Mouse (Mus musculus) E14TG2a.4 (cell line): ENCODE measurements around the gene Kif1c.

ENCODE experiments used
- H3K27me3 ChIP-seq: 2 replicates; pipeline ENCODE4 v1.6.1; 2014; ENCODE audit warnings: low read length, control low read depth; ENCODE audit not compliant: insufficient read depth
- H3K36me3 ChIP-seq: 2 replicates; pipeline ENCODE4 v1.6.1; 2014; ENCODE audit warnings: low read length, control low read depth; ENCODE audit not compliant: insufficient read depth
- H3K4me1 ChIP-seq: replicated peaks from 2 replicates; pipeline ENCODE4 v1.6.1; 2014; ENCODE audit warnings: low read depth, low read length, control low read depth
- H3K4me3 ChIP-seq: replicated peaks from 2 replicates; pipeline ENCODE4 v1.5.1; 2014; ENCODE audit warnings: mild to moderate bottlenecking, low read length
- H3K9me3 ChIP-seq: 2 replicates; pipeline ENCODE4 v1.6.1; 2014; ENCODE audit warnings: low read length, control low read depth
- CTCF ChIP-seq: conservative IDR thresholded peaks from 2 replicates; pipeline ENCODE4 v1.5.1; 2014; ENCODE audit warnings: low read length
- NANOG ChIP-seq: IDR thresholded peaks from 2 replicates; pipeline ENCODE4 v1.6.1; 2014; ENCODE audit warnings: borderline replicate concordance, low read length, mixed read lengths
- POU5F1 ChIP-seq: IDR thresholded peaks from 2 replicates; pipeline ENCODE4 v1.6.1; 2014; ENCODE audit warnings: low read length, borderline replicate concordance

Gene Kif1c

DNA sequence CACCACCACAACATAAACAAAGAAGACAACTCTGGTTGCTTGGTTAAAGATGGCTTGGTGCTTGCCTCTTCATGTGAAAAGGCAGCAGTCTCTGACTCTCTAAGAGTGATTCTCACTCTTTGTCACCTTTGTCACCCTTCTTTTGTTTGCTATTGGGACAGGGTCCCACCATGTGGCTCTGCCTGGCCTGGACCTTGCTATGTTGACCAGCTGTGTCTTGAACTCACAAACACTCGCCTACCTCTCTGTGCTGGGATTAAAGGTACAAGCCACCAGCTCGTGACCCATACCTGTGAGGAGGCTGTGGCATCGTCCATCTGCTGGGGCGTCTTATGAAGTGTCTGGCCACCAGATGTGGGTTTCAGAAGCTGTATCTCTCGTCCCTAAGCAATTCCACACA is 32.9 kb downstream of the Kif1c start:
- no peak for TF ChIP-seq POU5F1
- no peak for TF ChIP-seq NANOG
- no peak for TF ChIP-seq CTCF
- Histone ChIP-seq H3K9me3 (no peaks in the 10 kb centered on the region), H3K4me3 (no peak overlapping the region), H3K27me3 (peaks cover 3% of the 10 kb centered on the region; the same call in 1 of the 2 replicates), H3K4me1 (peaks cover 3% of the 10 kb centered on the region; the same call in 1 of the 2 replicates), H3K36me3 (peaks cover 4% of the 10 kb centered on the region; the same call in 1 of the 2 replicates)

DNA sequence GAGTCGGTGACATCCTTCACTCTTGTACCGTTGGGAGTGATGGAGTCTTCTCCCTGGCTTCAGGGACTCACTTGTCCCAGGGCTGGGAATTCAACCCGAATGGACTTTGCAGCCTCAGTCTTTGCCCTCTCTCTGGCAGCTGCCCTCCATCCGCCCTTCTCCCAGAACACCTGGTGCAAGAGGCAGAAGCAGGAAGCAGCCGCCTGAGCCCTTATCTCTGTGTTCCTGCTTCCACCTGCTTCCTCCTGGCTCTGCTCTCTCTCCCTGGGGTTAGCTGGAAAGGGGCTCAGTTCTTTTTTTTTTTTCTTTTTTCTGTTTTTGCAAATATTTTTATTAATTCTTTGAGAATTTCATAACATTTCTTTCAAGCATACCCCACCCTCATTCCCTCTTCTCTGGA is 37.4 kb downstream of the Kif1c start:
- no peaks in the 10 kb centered on the region for H3K9me3 ChIP-seq
- peaks cover 10% of the 10 kb centered on the region; the same call in 1 of the 2 replicates for H3K27me3 ChIP-seq
- peaks cover 6% of the 10 kb centered on the region; the same call in 1 of the 2 replicates for H3K4me1 ChIP-seq
- no peaks in the 10 kb centered on the region for H3K36me3 ChIP-seq
- H3K4me3 ChIP-seq = no peak overlapping the region
- TF ChIP-seq CTCF (no peak), NANOG (no peak), POU5F1 (no peak)

DNA sequence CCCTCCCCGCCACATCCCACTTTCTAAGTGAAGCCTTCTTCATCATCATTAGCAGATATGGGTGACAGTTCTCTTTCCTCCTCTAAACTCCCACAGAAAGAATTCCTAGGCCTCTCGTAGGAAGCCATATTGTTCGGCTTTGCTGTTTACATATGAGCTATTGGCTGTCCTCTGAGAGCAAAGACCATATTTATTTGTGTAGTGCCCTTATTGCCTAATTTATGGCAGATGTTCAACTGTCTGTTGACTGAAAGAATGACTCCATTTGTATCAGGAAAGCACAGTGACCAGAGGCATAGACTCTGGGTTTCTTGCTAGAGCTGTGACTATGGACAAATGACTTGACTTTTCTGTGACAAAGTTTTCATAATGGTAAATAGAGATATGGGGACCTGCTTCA is 41.3 kb downstream of the Kif1c start:
- Histone ChIP-seq H3K4me1 (peaks cover 18% of the 10 kb centered on the region), H3K4me3 (no peak overlapping the region), H3K27me3 (peaks cover 7% of the 10 kb centered on the region; the same call in 1 of the 2 replicates), H3K9me3 (no peaks in the 10 kb centered on the region), H3K36me3 (no peaks in the 10 kb centered on the region)
- TF ChIP-seq CTCF (no peak), POU5F1 (no peak), NANOG (no peak)

DNA sequence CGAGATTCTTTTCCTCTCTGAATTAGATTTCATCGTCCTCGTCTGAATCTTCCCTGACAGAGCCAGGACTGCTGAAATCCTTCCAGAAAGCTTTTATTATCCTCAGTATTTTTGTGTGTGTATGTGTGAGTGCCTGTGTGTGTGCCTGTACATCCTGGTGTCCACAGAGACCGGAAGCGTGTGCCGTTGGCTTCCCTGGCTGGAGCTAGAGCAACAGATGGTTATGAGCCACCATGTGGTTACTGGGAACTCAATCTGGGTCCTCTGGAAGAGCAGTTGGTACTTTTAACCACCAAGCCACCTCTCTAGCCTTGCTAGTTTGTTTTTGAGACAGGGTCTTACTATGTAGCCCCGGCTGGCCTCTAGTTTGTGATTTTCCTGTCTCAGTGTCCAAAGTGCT is 41.8 kb downstream of the Kif1c start:
- Histone ChIP-seq H3K4me3 (no peak overlapping the region), H3K9me3 (no peaks in the 10 kb centered on the region), H3K27me3 (peaks cover 7% of the 10 kb centered on the region; the same call in 1 of the 2 replicates), H3K36me3 (no peaks in the 10 kb centered on the region), H3K4me1 (peaks cover 18% of the 10 kb centered on the region)
- TF ChIP-seq NANOG (no peak), CTCF (no peak), POU5F1 (no peak)

DNA sequence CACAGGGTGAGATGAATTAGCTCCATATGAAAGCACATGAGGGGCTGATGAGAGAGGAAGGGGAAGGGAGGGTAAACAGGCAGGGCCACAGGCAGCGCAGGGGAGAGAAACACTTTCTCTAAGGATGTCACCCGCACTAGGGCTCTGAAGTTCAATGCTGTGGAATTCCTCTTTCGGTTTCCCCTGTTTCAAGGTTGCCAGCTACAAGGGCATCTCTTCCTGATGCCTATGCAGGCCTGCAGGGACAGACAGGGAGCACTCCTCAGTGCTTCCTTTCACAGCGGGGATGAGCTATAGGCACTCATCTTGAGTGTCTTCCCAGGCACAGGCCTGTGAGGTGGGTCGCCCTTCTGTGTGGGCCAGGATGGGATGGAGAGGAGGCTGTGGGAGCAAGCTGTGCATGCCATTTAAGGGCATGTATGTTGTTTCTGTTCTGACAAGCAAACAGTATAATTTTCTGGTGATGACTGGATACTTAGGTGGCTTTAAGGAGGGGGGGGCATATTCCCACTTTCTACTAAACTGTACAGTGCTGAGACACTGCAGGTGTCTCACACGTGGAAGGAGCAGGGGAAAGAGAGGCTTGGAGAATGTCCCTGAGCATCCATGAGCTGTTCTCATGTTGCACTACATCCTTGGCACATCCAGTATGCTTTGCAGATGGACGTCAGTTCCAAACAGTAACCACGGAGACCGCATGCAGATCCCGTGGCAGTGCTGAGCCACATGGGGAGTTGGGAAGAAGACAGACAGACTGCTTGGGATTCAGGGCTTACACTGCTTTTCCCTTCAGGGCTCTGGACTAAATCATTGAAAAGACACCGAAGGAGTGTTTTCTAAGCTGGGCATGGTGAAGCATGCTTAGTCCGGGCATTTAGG is 42.5 kb downstream of the Kif1c start:
- no peaks in the 10 kb centered on the region for H3K9me3 ChIP-seq
- TF ChIP-seq POU5F1 = no peak
- TF ChIP-seq NANOG = no peak
- no peak for TF ChIP-seq CTCF
- H3K36me3 ChIP-seq = no peaks in the 10 kb centered on the region
- no peak overlapping the region for H3K4me3 ChIP-seq
- peaks cover 18% of the 10 kb centered on the region for H3K4me1 ChIP-seq
- H3K27me3 ChIP-seq = peaks cover 7% of the 10 kb centered on the region; the same call in 1 of the 2 replicates

DNA sequence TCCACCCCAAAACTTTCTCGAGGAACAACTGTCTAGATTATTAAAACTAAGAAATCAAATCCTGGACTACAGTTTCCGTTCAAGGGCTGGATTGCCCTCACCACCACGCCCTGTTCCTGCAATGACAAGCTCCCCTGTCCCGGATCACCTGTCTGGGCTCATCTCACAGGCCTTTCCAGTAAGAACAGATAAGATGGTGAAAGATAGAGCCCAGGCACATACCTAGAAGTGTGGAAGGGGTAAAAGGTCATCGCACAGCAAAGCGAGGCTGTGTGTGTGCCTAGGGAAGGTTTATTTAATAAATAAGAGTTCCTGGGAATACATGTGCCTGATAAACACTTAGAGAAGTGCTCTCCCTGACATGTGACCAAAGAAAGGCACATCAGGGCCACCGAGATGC is 45.3 kb downstream of the Kif1c start:
- H3K9me3 ChIP-seq = peaks cover 8% of the 10 kb centered on the region
- TF ChIP-seq CTCF (no peak), NANOG (no peak), POU5F1 (no peak)
- H3K4me1 ChIP-seq = peaks cover 12% of the 10 kb centered on the region
- H3K27me3 ChIP-seq = no peaks in the 10 kb centered on the region
- H3K36me3 ChIP-seq = no peaks in the 10 kb centered on the region
- no peak overlapping the region for H3K4me3 ChIP-seq

DNA sequence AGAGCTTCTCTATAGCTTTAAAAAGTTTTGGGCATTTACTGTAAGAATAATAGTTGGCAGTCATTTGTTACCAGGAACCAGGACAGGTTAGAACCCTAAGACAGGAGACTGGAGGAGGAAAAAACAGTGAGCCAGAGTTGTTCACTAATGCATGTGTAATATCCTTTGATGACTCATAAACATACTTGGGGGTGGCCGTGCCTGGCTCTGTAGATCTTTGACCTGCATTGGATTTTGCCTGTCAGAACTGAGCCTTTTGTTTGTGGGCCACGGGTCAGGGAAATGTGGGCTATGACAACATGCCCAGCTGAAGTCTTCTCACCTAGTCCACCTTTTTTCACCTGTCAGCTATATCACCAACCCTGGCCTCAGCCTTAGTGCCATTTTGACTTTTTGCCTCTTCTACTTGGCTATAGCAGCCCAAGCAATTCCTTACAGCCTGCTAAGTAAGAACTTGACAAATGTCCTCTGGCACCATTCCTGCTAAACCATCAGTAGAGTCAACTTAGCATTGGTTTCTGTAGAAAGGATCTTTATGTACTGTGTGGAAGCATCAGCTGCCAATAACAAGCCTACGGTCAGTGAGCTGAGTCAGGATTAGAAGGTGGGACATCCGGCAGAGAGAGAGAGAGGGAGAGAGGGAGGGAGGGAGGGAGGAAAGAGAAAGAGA is 47.7 kb downstream of the Kif1c start:
- Histone ChIP-seq H3K27me3 (peaks cover 4% of the 10 kb centered on the region; the same call in 1 of the 2 replicates), H3K4me1 (peaks cover 12% of the 10 kb centered on the region), H3K36me3 (no peaks in the 10 kb centered on the region), H3K9me3 (peaks cover 8% of the 10 kb centered on the region), H3K4me3 (no peak overlapping the region)
- TF ChIP-seq POU5F1 (no peak), NANOG (no peak), CTCF (no peak)

DNA sequence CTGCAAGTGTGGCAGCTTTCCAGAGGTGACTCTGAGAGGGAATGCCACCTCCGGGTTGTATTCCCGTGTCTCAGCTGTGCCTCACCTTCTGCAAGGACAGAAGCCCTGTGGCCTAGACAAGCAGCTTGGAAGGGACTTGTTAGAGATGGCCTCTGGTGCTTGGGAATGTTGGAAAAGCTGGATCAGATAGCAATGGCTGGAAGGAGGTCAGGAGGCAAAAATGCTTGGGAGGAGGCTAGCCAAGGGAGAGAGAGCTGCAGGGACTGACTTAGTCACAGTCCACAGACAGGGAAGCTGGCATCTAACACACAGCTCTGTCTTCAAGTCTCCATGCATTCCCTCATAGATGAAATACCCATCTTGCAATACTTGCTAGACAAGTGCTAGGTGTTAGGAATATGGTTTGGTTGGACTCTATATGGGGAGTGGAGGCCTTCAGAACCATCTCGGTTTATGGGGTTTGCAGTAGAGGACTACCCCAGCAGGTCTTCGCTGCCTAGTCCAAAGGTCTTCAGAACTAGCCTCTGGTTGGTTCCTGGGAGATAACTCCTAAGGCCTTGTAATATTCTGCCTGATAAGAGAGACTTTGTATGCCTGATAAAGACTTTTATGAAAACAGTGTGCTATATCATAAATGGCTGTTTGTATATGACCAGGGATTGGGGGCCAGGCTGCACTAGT is 52.1 kb downstream of the Kif1c start:
- TF ChIP-seq NANOG (no peak), CTCF (no peak), POU5F1 (no peak)
- H3K36me3 ChIP-seq = no peaks in the 10 kb centered on the region
- H3K27me3 ChIP-seq = peaks cover 4% of the 10 kb centered on the region; the same call in 1 of the 2 replicates
- H3K4me3 ChIP-seq = no peak overlapping the region
- peaks cover 8% of the 10 kb centered on the region for H3K9me3 ChIP-seq
- peaks cover 11% of the 10 kb centered on the region for H3K4me1 ChIP-seq
